Mouse (Mus musculus): ENCODE measurements around the gene Cabp2.
A peak's percentile ranks its signal among the peaks of the same experiment; 100 is the strongest.

GRCm38 (mm10) chr19:4051016-4051415 is 30.4 kb upstream of the Cabp2 start:
- TF ChIP-seq CTCF (IDR thresholded peaks at IDR 0.05; ENCODE audit: low read depth) = peak; percentile 51
- no peak for TF ChIP-seq EP300 (IDR thresholded peaks at IDR 0.05; ENCODE audit: low read depth)
